Mouse (Mus musculus): ENCODE results near the gene Gpd2. TPM values are rescaled to one million over a fixed set of nuclear protein-coding genes. Genes with fewer than 3 reads are reported as not detected.

Gpd2 gene
- polyA plus RNA-seq, 1 experiment from 2014 or later, result 23.0 TPM

Other genes starting within 250 kb of the Gpd2 start
- 20.7 and 21.0 TPM in 2 replicates for gene Nr4a2, start 113.6 kb upstream of the Gpd2 start, polyA plus RNA-seq (2014; fragmentation: Nextera tagmentation; extraction: Ambion mirVana)

Data from hindbrain, embryonic 14.5 days (tissue).